8 mouse cellular contexts compared by ENCODE assay signal in genomic region chr9:102717886-102718643, GRCm38 (mm10). TPM values are rescaled to one million over a fixed set of nuclear protein-coding genes. Genes with fewer than 3 reads are reported as not detected.
DNase-seq lines count a peak whose midpoint lies in the region; ATAC-seq lines count a peak whose summit lies in the region.

No protein-coding gene starts in this region.

- under 1% methylated on average over 52 of the region's 52 CpGs for WGBS in forebrain, embryonic 10.5 days
- under 1% methylated on average over 52 of the region's 52 CpGs for WGBS in heart, embryonic 14.5 days
- WGBS in liver, embryonic 11.5 days, result under 1% methylated on average over 52 of the region's 52 CpGs

- H3K4me3 ChIP-seq in forebrain, embryonic 10.5 days, result peak overlapping the region; percentile 67
- H3K4me3 ChIP-seq in heart, embryonic 14.5 days (ENCODE audit: control insufficient read depth in 1 of 2, insufficient read depth in 1 of 2, low read depth in 1 of 2, low read length in 2 of 2), result peak overlapping the region; percentile 84 to 97
- peak overlapping the region; percentile 70 for H3K4me3 ChIP-seq in liver, embryonic 11.5 days (ENCODE audit: low read depth, low read length)

- DNase-seq in spleen, postnatal 10 days (ENCODE audit: low spot score in 2 of 2), result peak; percentile 18 to 31
- DNase-seq in spleen, postnatal 36 days (ENCODE audit: low spot score in 2 of 2), result no peak
- peak; percentile 90 for DNase-seq in forebrain, embryonic 10.5 days (ENCODE audit: extremely low spot score, low spot score)
- DNase-seq in kidney, postnatal 10 days, result peak; percentile 94
- peak; percentile 74 for DNase-seq in liver, embryonic 11.5 days (ENCODE audit: low spot score)
- DNase-seq in neural tube, embryonic 10.5 days (ENCODE audit: extremely low spot score, low spot score), result peak; percentile 88
- peak; percentile 79 for DNase-seq in testis, postnatal 14 days (ENCODE audit: low spot score)

- H3K9ac ChIP-seq in heart, embryonic 14.5 days (ENCODE audit: low read length), result peak overlapping the region; percentile 100
- peak overlapping the region; percentile 80 for H3K9ac ChIP-seq in liver, embryonic 11.5 days (ENCODE audit: low read depth, low read length)

- peaks cover 11% of the 10 kb centered on the region; the same call in 1 of the 2 replicates for H3K27me3 ChIP-seq in forebrain, embryonic 10.5 days (ENCODE audit: poor library complexity, severe bottlenecking)
- H3K27me3 ChIP-seq in heart, embryonic 14.5 days (ENCODE audit: control insufficient read depth, insufficient read depth, low read length), result no peaks in the 10 kb centered on the region
- H3K27me3 ChIP-seq in liver, embryonic 11.5 days (replicated peaks; ENCODE audit: control insufficient read depth, insufficient read depth, low read length), result peaks cover 49% of the 10 kb centered on the region

- H3K9me3 ChIP-seq in forebrain, embryonic 10.5 days, result no peaks in the 10 kb centered on the region
- no peaks in the 10 kb centered on the region for H3K9me3 ChIP-seq in heart, embryonic 14.5 days (ENCODE audit: control insufficient read depth, low read length)
- H3K9me3 ChIP-seq in liver, embryonic 11.5 days (ENCODE audit: control insufficient read depth, low read length), result no peaks in the 10 kb centered on the region

- peak overlapping the region; percentile 97 for H3K27ac ChIP-seq in forebrain, embryonic 10.5 days
- peak overlapping the region; percentile 98 to 100 for H3K27ac ChIP-seq in heart, embryonic 14.5 days (replicated peaks in 1 of 2; ENCODE audit: control insufficient read depth in 1 of 2, insufficient read depth in 1 of 2, low read depth in 2 of 2, low read length in 2 of 2)
- peak overlapping the region; percentile 88 for H3K27ac ChIP-seq in liver, embryonic 11.5 days (ENCODE audit: low read depth, low read length)

- H3K4me1 ChIP-seq in forebrain, embryonic 10.5 days, result peaks cover 87% of the 10 kb centered on the region
- peaks cover 41 to 65% of the 10 kb centered on the region in 2 experiments for H3K4me1 ChIP-seq in heart, embryonic 14.5 days (ENCODE audit: control insufficient read depth in 2 of 2, insufficient read depth in 2 of 2, low read length in 2 of 2)
- peaks cover 29% of the 10 kb centered on the region for H3K4me1 ChIP-seq in liver, embryonic 11.5 days (replicated peaks; ENCODE audit: control insufficient read depth, insufficient read depth, low read length)

- peak overlapping the region; percentile 84 for H3K4me2 ChIP-seq in heart, embryonic 14.5 days (ENCODE audit: low read length)
- peak overlapping the region; percentile 87 for H3K4me2 ChIP-seq in liver, embryonic 11.5 days

- peak; percentile 24 for ATAC-seq in heart, embryonic 14.5 days (ENCODE audit: insufficient number of reproducible peaks, insufficient read depth, low FRiP score, low read depth)
- 0 out of 2 replicates have a peak, but pooled peaks have one; percentile 11 for ATAC-seq in liver, embryonic 11.5 days (replicated peaks; ENCODE audit: low FRiP score)

- peaks cover 34% of the 10 kb centered on the region for H3K36me3 ChIP-seq in forebrain, embryonic 10.5 days (replicated peaks)
- H3K36me3 ChIP-seq in heart, embryonic 14.5 days (ENCODE audit: control insufficient read depth, insufficient read depth, low read length), result peaks cover 32% of the 10 kb centered on the region
- H3K36me3 ChIP-seq in liver, embryonic 11.5 days (ENCODE audit: control insufficient read depth, insufficient read depth, low read length), result peaks cover 11% of the 10 kb centered on the region; the same call in 1 of the 2 replicates

RNA-seq across cellular contexts. Expression of gene Amotl2, which starts 1.6 kb away (rescaled TPM):
- polyA plus RNA-seq in forebrain, embryonic 10.5 days (2016; fragmentation: Nextera tagmentation; extraction: Ambion mirVana), result 49.9 and 51.9 TPM in 2 replicates
- polyA plus RNA-seq in heart, embryonic 14.5 days (2014; fragmentation: Nextera tagmentation; extraction: Ambion mirVana), result 33.5 and 36.3 TPM in 2 replicates
- polyA plus RNA-seq in liver, embryonic 11.5 days (2014; fragmentation: Nextera tagmentation; extraction: Ambion mirVana), result 17.4 and 18.8 TPM in 2 replicates

Comparison
In these comparisons a context has a peak if more than half of its experiments do, and no peak if none do; other contexts are left out.
1. DNase-seq: peak in spleen, postnatal 10 days (2 of 2), forebrain, embryonic 10.5 days (single experiment), kidney, postnatal 10 days (single experiment), liver, embryonic 11.5 days (single experiment), neural tube, embryonic 10.5 days (single experiment) and testis, postnatal 14 days (single experiment); none in spleen, postnatal 36 days (0 of 2).
2. Peak in every context shown above with its lines, with median percentiles within 50 percentile points of each other: H3K27ac ChIP-seq and H3K4me3 ChIP-seq.